Mouse (Mus musculus) right cerebral cortex, postnatal 10 days (tissue): ENCODE data around the gene Mansc4.
A peak's percentile ranks its signal among the peaks of the same experiment; 100 is the strongest.

ENCODE experiments used
- DNase-seq, 2 experiments: peaks; one replicate each; pipeline ENCODE4 v3.0.0; 2021; ENCODE audit warnings: low spot score in 2 of 2

The Mansc4 gene

DNA sequence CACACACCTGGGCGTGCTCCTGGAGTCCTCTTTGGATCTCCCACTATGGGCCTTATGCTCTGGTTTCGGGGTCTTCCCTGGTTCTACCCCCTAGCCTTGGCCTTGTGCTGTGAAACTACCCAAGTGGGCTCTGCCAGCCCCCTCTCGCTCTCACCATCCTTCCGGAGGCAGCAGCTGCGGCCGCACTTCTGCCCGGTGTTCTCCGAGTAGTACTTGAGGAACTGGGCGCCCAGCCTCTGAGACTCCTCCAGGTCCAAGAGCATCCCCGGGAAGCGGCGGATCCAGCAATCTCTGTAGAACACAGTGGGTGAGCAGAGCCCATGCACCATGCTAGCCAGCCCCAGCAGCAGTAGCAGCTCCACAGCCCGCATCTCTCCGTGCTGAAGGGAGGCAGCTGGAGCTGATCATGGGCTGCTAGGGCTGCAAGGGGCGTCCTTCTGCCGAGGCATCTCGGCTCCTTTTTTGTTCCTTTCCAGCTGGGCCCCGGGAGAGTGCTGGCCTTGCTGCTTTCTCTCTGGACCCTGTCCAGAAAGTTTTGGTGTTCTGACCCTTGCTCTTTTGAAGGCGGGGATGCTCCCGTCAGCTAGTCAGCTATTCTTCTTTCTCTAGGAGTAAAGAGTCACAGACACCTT lies at the start of gene Mansc4:
Gene Mansc4 (minus strand): TSS at position 439 of the 632 bp plus-strand sequence.
- peak in 1 of 2 experiments; percentile 33 for DNase-seq

DNA sequence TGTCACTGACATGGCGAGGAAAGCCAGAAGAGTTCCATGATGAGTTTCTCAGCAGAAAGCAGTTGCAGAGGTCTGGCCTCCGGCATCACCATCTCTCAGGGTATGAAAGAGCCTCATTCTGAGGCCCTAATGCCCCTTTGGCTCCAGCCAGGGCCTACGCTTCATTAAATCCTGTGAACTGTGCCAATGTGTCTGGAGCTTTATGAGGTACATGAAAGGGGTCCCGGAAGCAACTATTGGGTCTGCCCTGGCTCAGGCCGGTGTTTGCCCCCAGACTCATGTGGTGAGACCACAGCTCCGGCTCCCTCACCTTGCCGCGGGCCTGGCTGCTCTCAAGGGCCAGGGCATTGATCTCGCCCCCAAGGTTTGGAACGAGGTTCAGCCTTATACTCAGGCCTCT lies 40.4 kb upstream of the Mansc4 start:
- DNase-seq = no peak

DNA sequence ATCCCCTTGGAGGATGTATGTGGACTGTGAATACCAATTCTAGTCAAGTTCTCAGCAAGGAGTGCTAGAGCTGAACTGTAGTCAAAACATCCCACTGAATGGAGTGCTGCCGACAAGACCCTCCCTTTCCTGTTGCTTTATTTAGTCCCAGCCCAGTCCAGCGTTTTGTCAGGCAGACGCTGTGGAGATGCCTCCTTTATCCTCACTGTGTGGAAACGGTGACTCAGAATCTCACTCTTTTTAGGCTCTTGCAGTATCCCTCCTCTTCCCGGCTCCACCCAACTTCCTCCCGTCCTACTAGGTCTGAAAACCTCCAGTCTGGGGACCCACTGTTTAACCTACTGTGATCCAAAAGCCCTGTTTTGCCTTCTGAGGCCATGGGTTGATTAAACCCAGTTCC lies 34.5 kb upstream of the Mansc4 start:
- peak in 1 of 2 experiments; percentile 30 for DNase-seq

GRCm38 (mm10) chr6:147118190-147118589 lies 31.4 kb upstream of the Mansc4 start:
- DNase-seq = no peak

DNA sequence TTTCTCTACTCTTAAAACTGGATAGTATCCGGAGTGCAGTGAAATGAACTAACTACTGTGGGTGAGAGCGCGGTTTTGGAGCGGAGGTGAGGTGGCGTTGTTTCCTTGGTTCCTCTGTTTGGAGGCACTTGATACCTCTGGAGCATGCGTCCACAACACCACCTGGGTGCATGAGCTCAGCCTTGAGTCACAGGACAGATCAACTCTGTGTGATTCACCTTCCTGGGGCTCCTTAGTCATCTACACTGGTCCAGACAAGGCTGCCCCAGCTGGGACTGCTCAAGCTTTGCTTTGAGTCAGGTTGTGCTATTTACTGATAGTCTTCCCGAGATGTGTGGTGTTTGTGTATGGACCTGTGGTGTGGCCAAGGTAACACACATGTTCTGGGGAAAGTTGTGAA lies 30.9 kb upstream of the Mansc4 start:
- DNase-seq = no peak

GRCm38 (mm10) chr6:147116579-147116978 lies 29.7 kb upstream of the Mansc4 start:
- peak; percentile 83 to 91 for DNase-seq

- no peak for DNase-seq
Measured at GRCm38 (mm10) chr6:147109283-147109682, 22.5 kb upstream of the Mansc4 start.

GRCm38 (mm10) chr6:147106716-147107115 lies 19.9 kb upstream of the Mansc4 start:
- no peak for DNase-seq

- DNase-seq = no peak
Measured at GRCm38 (mm10) chr6:147105529-147105928, 18.7 kb upstream of the Mansc4 start.

- DNase-seq = no peak
Measured at GRCm38 (mm10) chr6:147102293-147102692, 15.5 kb upstream of the Mansc4 start.

DNA sequence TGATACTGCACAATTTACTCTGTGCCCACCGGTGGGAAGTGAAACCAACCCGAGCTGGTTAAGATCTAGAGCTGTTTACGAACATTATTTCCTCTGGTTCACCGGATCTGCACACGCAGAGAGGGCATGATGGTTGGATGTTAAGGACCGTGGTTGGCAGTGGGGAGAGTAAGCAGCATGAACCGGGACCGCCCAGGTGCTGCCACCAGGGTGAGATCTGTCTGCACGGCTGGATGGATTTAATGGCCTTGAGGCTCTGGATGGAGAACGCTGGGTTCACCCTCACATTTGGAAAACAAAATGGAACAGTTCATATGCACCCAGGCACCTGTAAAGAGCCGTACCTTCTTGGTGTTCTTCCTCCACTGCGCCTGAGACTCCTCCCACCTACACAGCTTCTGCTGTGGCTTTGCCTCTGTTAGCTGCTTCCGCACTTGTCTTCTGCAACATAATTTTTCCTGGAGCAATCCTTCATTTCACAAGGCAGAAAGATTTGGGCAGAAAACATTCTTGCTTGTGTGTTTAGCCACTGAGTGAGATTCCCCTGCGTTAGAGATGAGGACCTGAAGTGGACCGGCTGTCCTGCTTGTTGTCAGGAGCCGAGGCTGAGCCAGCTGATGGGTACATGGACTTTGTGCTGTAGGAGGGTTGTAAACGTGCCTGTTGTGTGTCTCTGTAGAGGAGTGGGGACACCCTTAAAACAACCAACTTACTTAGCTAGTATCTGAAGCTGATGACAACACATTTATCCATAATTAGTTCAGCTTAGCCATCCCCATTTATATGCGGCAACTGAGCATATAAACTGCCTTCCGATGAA lies 12.8 kb upstream of the Mansc4 start:
- DNase-seq = no peak

GRCm38 (mm10) chr6:147097346-147097929 lies 10.6 kb upstream of the Mansc4 start:
- DNase-seq = no peak

- no peak for DNase-seq
Measured at GRCm38 (mm10) chr6:147096934-147097333, 10.1 kb upstream of the Mansc4 start.

DNA sequence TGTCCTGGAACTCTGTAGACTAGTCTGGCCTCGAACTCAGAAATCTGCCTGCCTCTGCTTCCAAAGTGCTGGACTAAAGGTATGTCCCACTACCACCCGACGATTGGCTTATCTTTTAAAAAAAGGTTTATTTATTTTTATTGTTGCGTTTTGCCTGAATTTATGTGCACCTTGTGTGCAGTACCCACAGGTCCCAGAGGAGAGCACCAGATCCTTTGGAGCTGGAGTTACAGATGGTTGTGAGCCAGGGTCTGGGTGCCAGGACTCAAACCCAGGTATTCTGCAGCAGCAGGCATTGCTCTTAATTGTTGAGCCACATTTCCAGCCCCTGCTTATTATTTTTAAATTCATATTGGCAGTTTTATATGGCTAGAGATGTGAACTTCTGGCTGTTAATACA lies 9.3 kb upstream of the Mansc4 start:
- no peak for DNase-seq

- DNase-seq = no peak
Measured at GRCm38 (mm10) chr6:147094771-147095170, 7.9 kb upstream of the Mansc4 start.

DNA sequence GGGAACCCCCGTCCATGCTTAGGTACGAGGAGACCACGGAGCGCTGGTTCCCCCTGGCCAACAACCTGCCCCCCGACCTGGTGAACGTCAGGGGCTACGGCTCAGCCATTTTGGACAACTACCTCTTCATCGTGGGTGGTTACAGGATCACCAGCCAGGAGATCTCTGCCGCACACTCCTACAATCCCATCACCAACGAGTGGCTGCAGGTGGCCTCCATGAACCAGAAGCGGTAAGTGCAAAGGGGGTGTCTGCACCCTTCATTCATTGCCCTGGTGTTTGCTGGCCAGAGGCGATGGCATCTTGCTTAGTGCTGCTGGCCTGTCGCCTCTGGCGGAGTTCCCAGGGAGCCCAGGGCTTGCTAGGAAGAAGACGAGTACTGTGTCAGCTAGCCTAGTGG lies 5.3 kb upstream of the Mansc4 start:
- peak; percentile 67 to 74 for DNase-seq

DNA sequence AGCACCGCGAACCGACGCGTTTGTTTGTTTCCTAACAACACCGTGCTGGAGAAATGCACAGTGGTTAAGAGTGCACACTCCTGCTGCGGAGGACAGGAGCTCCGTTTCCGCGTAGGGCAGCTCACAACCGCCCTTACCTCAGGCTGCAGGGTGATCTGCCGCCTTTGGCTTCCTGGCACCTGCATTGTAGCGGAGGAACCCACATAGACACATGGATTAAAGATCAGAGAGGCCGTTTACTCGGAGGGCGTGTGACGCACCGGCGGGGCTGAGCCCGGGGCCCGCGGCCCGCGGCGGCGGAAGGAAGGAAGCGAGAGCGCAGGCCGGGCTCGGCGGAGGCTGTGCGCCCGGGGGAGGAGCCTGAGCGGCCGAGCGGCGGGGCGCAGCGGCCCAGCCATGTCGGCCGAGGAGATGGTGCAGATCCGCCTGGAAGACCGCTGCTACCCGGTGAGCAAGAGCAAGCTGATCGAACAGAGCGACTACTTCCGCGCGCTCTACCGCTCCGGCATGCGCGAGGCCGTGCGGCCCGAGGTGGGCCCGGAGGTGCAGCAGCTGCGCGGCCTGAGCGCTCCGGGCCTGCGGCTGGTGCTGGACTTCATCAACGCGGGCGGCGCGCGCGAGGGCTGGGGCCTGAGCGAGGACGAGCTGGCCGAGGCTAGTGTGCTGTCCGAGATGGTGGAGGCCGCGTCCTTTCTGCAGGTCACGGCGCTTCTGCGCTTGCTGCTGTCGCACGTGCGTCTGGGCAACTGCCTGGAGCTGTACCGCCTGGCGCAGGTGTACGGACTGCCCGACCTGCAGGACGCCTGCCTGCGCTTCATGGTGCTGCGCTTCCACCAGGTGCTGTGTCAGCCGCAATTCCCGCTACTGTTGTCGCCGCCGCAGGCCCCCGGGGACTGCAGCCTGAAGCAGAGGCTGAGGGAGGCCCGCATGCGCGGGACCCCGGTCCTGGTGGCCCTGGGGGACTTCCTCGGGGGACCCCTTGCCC lies 4.6 kb upstream of the Mansc4 start, which contains the start of gene Klhl42:
Gene Klhl42 (plus strand): TSS at position 244 of the 985 bp plus-strand sequence.
- peak; percentile 70 to 75 for DNase-seq

DNA sequence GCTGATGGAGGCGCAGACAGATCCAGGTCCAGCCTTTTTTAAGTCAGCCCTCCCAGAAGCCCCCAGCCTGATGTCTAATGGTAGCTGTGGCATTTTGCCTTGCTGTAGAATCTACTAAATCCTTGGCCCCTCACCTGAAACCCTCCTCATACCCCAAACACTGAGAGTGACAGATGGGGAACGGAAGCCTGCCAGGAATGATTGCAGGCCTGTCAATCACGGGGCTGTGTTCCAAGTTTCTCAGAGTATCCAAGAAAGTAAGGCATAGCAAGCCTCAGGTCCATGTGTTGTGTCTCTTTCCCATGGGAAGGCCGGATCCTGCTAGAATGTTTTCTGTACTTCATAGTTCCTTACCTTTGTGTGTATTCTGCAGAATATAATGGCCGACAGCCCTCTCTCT lies 3.4 kb upstream of the Mansc4 start:
- DNase-seq = no peak

DNA sequence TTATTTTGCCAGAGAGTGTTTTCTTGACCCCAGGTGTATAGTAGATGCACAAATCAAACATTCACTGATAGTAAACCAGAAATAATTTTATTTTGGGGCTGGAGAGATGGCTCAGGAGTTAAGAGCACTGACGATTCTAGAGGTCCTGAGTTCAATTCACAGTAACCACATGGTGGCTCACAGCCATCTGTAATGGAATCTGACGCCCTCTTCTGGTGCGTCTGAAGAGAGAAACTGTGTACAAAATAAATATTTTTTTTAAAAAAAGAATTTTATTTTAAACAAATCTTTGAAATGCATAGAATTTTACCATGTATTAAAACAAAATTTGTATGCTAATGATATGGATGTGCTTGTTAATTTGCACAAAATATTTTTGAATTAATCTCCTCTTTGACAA lies 1.7 kb upstream of the Mansc4 start:
- DNase-seq = no peak

- DNase-seq = no peak
Measured at GRCm38 (mm10) chr6:147087736-147088135, 904 bp upstream of the Mansc4 start.

GRCm38 (mm10) chr6:147085398-147086040 lies 1.3 kb downstream of the Mansc4 start:
- no peak for DNase-seq
